Mouse (Mus musculus): ENCODE measurements at regions not wholly inside any gene's neighbourhood (a gene's known extent, or its start where the extent isn't known, plus 50 kb on each side); places are given as distances from the start of the nearest gene placed in this dataset.

- no peak for DNase-seq (ENCODE audit: low read depth)
- no peak for TF ChIP-seq POLR2A (IDR thresholded peaks at IDR 0.05; ENCODE audit: borderline replicate concordance, extremely low read depth, insufficient read depth, insufficient read length, poor library complexity, severe bottlenecking)
- TF ChIP-seq CTCF (IDR thresholded peaks at IDR 0.05; ENCODE audit: borderline replicate concordance, extremely low read depth, insufficient read depth, insufficient read length): no peak
These were observed 473.6 kb downstream of the Etnk1 start for GRCm38 (mm10) chr6:143640652-143641051.

GRCm38 (mm10) chr6:143642052-143642451, 475.0 kb downstream of the Etnk1 start:
- DNase-seq (ENCODE audit: low read depth): no peak
- no peak for TF ChIP-seq POLR2A (IDR thresholded peaks at IDR 0.05; ENCODE audit: borderline replicate concordance, extremely low read depth, insufficient read depth, insufficient read length, poor library complexity, severe bottlenecking)
- no peak for TF ChIP-seq CTCF (IDR thresholded peaks at IDR 0.05; ENCODE audit: borderline replicate concordance, extremely low read depth, insufficient read depth, insufficient read length)

GRCm38 (mm10) chr6:143645989-143646388, 479.0 kb downstream of the Etnk1 start:
- TF ChIP-seq CTCF (IDR thresholded peaks at IDR 0.05; ENCODE audit: borderline replicate concordance, extremely low read depth, insufficient read depth, insufficient read length): no peak
- TF ChIP-seq POLR2A (IDR thresholded peaks at IDR 0.05; ENCODE audit: borderline replicate concordance, extremely low read depth, insufficient read depth, insufficient read length, poor library complexity, severe bottlenecking): no peak
- DNase-seq (ENCODE audit: low read depth): no peak

GRCm38 (mm10) chr6:143648501-143648900, 481.5 kb downstream of the Etnk1 start:
- no peak for DNase-seq (ENCODE audit: low read depth)
- TF ChIP-seq CTCF (IDR thresholded peaks at IDR 0.05; ENCODE audit: borderline replicate concordance, extremely low read depth, insufficient read depth, insufficient read length) (no peak), POLR2A (IDR thresholded peaks at IDR 0.05; ENCODE audit: borderline replicate concordance, extremely low read depth, insufficient read depth, insufficient read length, poor library complexity, severe bottlenecking) (no peak)

GRCm38 (mm10) chr6:143656576-143656975, 489.6 kb downstream of the Etnk1 start:
- peak; percentile 44 for DNase-seq (ENCODE audit: low read depth)
- TF ChIP-seq CTCF (IDR thresholded peaks at IDR 0.05; ENCODE audit: borderline replicate concordance, extremely low read depth, insufficient read depth, insufficient read length) (no peak), POLR2A (IDR thresholded peaks at IDR 0.05; ENCODE audit: borderline replicate concordance, extremely low read depth, insufficient read depth, insufficient read length, poor library complexity, severe bottlenecking) (no peak)

- DNase-seq (ENCODE audit: low read depth): no peak
- no peak for TF ChIP-seq POLR2A (IDR thresholded peaks at IDR 0.05; ENCODE audit: borderline replicate concordance, extremely low read depth, insufficient read depth, insufficient read length, poor library complexity, severe bottlenecking)
- TF ChIP-seq CTCF (IDR thresholded peaks at IDR 0.05; ENCODE audit: borderline replicate concordance, extremely low read depth, insufficient read depth, insufficient read length): no peak
These were observed 493.8 kb downstream of the Etnk1 start for GRCm38 (mm10) chr6:143660837-143661236.

GRCm38 (mm10) chr6:143663306-143663705, 496.3 kb downstream of the Etnk1 start:
- DNase-seq (ENCODE audit: low read depth): peak; percentile 11
- TF ChIP-seq POLR2A (IDR thresholded peaks at IDR 0.05; ENCODE audit: borderline replicate concordance, extremely low read depth, insufficient read depth, insufficient read length, poor library complexity, severe bottlenecking): no peak
- TF ChIP-seq CTCF (IDR thresholded peaks at IDR 0.05; ENCODE audit: borderline replicate concordance, extremely low read depth, insufficient read depth, insufficient read length): no peak

GRCm38 (mm10) chr6:143665374-143665773, 498.4 kb downstream of the Etnk1 start:
- no peak for DNase-seq (ENCODE audit: low read depth)
- TF ChIP-seq CTCF (IDR thresholded peaks at IDR 0.05; ENCODE audit: borderline replicate concordance, extremely low read depth, insufficient read depth, insufficient read length): no peak
- no peak for TF ChIP-seq POLR2A (IDR thresholded peaks at IDR 0.05; ENCODE audit: borderline replicate concordance, extremely low read depth, insufficient read depth, insufficient read length, poor library complexity, severe bottlenecking)

- TF ChIP-seq POLR2A (IDR thresholded peaks at IDR 0.05; ENCODE audit: borderline replicate concordance, extremely low read depth, insufficient read depth, insufficient read length, poor library complexity, severe bottlenecking): no peak
- no peak for TF ChIP-seq CTCF (IDR thresholded peaks at IDR 0.05; ENCODE audit: borderline replicate concordance, extremely low read depth, insufficient read depth, insufficient read length)
These were observed 501.5 kb downstream of the Etnk1 start for GRCm38 (mm10) chr6:143668551-143668950.

GRCm38 (mm10) chr6:143669446-143670130, 502.6 kb downstream of the Etnk1 start:
- no peak for TF ChIP-seq CTCF (IDR thresholded peaks at IDR 0.05; ENCODE audit: borderline replicate concordance, extremely low read depth, insufficient read depth, insufficient read length)
- TF ChIP-seq POLR2A (IDR thresholded peaks at IDR 0.05; ENCODE audit: borderline replicate concordance, extremely low read depth, insufficient read depth, insufficient read length, poor library complexity, severe bottlenecking): no peak

More at GRCm38 (mm10) chr6:143668551-143668950, 501.5 kb downstream of the Etnk1 start:
- no peak for DNase-seq (ENCODE audit: low read depth)

GRCm38 (mm10) chr6:143690131-143690530, 523.1 kb downstream of the Etnk1 start:
- DNase-seq (ENCODE audit: low read depth): no peak
- no peak for TF ChIP-seq POLR2A (IDR thresholded peaks at IDR 0.05; ENCODE audit: borderline replicate concordance, extremely low read depth, insufficient read depth, insufficient read length, poor library complexity, severe bottlenecking)
- TF ChIP-seq CTCF (IDR thresholded peaks at IDR 0.05; ENCODE audit: borderline replicate concordance, extremely low read depth, insufficient read depth, insufficient read length): no peak

More at GRCm38 (mm10) chr6:143669446-143670130, 502.6 kb downstream of the Etnk1 start:
- DNase-seq (ENCODE audit: low read depth): no peak

GRCm38 (mm10) chr6:143690866-143691265, 523.8 kb downstream of the Etnk1 start:
- DNase-seq (ENCODE audit: low read depth): peak; percentile 59

More at GRCm38 (mm10) chr6:143690866-143691265, 523.8 kb downstream of the Etnk1 start:
- TF ChIP-seq CTCF (IDR thresholded peaks at IDR 0.05; ENCODE audit: borderline replicate concordance, extremely low read depth, insufficient read depth, insufficient read length): no peak
- TF ChIP-seq POLR2A (IDR thresholded peaks at IDR 0.05; ENCODE audit: borderline replicate concordance, extremely low read depth, insufficient read depth, insufficient read length, poor library complexity, severe bottlenecking): no peak

All from brain, embryonic 14.5 days (tissue).